Mouse (Mus musculus): ENCODE measurements at regions not wholly inside any gene's neighbourhood (a gene's known extent, or its start where the extent isn't known, plus 50 kb on each side); places are given as distances from the start of the nearest gene placed in this dataset.
"Not testable (repeated sequence)": the region's sequence is repeated elsewhere in the genome, so short reads cannot be mapped to it uniquely, and the experiment has no call there.

- DNase-seq (ENCODE audit: low read depth, low spot score), result no peak
These were observed 492.5 kb upstream of the Zfp960 start for GRCm38 (mm10) chr17:16571403-16571802.

GRCm38 (mm10) chr17:16588791-16589190 is 475.1 kb upstream of the Zfp960 start:
- no peak for DNase-seq (ENCODE audit: low read depth, low spot score)

GRCm38 (mm10) chr17:16599671-16600070 is 464.2 kb upstream of the Zfp960 start:
- DNase-seq (ENCODE audit: low read depth, low spot score), result no peak

- DNase-seq (ENCODE audit: low read depth, low spot score), result no peak
These were observed 451.4 kb upstream of the Zfp960 start for GRCm38 (mm10) chr17:16612405-16612979.

GRCm38 (mm10) chr17:16621931-16622556 is 441.9 kb upstream of the Zfp960 start:
- no peak for DNase-seq (ENCODE audit: low read depth, low spot score)

- DNase-seq (ENCODE audit: low read depth, low spot score), result no peak
These were observed 434.1 kb upstream of the Zfp960 start for GRCm38 (mm10) chr17:16629854-16630253.

GRCm38 (mm10) chr17:16633426-16633825 is 430.5 kb upstream of the Zfp960 start:
- peak; percentile 7 for DNase-seq (ENCODE audit: low read depth, low spot score)

- DNase-seq (ENCODE audit: low read depth, low spot score), result no peak
These were observed 426.4 kb upstream of the Zfp960 start for GRCm38 (mm10) chr17:16637463-16637862.

- DNase-seq (ENCODE audit: low read depth, low spot score), result no peak
These were observed 416.0 kb upstream of the Zfp960 start for GRCm38 (mm10) chr17:16647942-16648341.

GRCm38 (mm10) chr17:16665253-16665652 is 398.7 kb upstream of the Zfp960 start:
- DNase-seq (ENCODE audit: low read depth, low spot score), result no peak

- no peak for DNase-seq (ENCODE audit: low read depth, low spot score)
These were observed 396.3 kb upstream of the Zfp960 start for GRCm38 (mm10) chr17:16667606-16668005.

GRCm38 (mm10) chr17:16704199-16704598 is 359.7 kb upstream of the Zfp960 start:
- DNase-seq (ENCODE audit: low read depth, low spot score), result no peak

GRCm38 (mm10) chr17:16705890-16706289 is 358.0 kb upstream of the Zfp960 start:
- DNase-seq (ENCODE audit: low read depth, low spot score), result no peak

GRCm38 (mm10) chr17:16726904-16727303 is 337.0 kb upstream of the Zfp960 start:
- DNase-seq (ENCODE audit: low read depth, low spot score), result no peak

- DNase-seq (ENCODE audit: low read depth, low spot score), result no peak
These were observed 310.8 kb upstream of the Zfp960 start for GRCm38 (mm10) chr17:16753090-16753489.

- not testable (repeated sequence) for DNase-seq (ENCODE audit: low read depth, low spot score)
These were observed 293.3 kb upstream of the Zfp960 start for GRCm38 (mm10) chr17:16770587-16770986.

GRCm38 (mm10) chr17:16798316-16798715 is 265.6 kb upstream of the Zfp960 start:
- no peak for DNase-seq (ENCODE audit: low read depth, low spot score)

- no peak for DNase-seq (ENCODE audit: low read depth, low spot score)
These were observed 258.9 kb upstream of the Zfp960 start for GRCm38 (mm10) chr17:16804986-16805385.

GRCm38 (mm10) chr17:16818421-16818820 is 245.5 kb upstream of the Zfp960 start:
- no peak for DNase-seq (ENCODE audit: low read depth, low spot score)

- DNase-seq (ENCODE audit: low read depth, low spot score), result no peak
These were observed 242.2 kb upstream of the Zfp960 start for GRCm38 (mm10) chr17:16821716-16822115.

- DNase-seq (ENCODE audit: low read depth, low spot score), result no peak
These were observed 224.8 kb upstream of the Zfp960 start for GRCm38 (mm10) chr17:16839152-16839551.

- no peak for DNase-seq (ENCODE audit: low read depth, low spot score)
These were observed 203.1 kb upstream of the Zfp960 start for GRCm38 (mm10) chr17:16860771-16861170.

- DNase-seq (ENCODE audit: low read depth, low spot score), result peak; percentile 45
These were observed 163.1 kb upstream of the Zfp960 start for GRCm38 (mm10) chr17:16900791-16901190.

- no peak for DNase-seq (ENCODE audit: low read depth, low spot score)
These were observed 145.7 kb upstream of the Zfp960 start for GRCm38 (mm10) chr17:16918191-16918590.

Data from A20 (cell line).